Mouse (Mus musculus) thymus, postnatal 14 days (tissue): ENCODE measurements around the gene Ndufb4.

Experiments
- DNase-seq: peaks from one replicate; pipeline ENCODE4 v3.0.0; 2021

Ndufb4 gene

DNA sequence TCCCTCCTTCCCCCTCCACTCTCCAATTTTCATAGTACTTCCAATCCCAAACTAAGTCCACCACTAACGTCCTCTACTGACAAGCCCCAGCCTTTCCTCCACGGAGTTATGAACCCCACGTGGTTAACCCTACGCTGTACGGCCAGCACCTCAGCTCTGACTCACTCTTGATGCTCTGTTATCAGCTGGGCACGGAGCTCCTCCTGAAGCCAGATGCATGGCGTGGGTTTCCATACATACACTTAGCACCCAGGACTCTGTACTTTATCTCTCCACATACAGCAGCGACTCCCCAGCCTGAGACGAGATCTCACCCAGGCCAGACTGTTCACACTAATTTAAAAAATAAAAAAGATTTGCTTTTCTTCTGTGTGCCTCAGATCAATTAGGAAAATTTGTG lies 19.7 kb downstream of the Ndufb4 start:
- no peak for DNase-seq

DNA sequence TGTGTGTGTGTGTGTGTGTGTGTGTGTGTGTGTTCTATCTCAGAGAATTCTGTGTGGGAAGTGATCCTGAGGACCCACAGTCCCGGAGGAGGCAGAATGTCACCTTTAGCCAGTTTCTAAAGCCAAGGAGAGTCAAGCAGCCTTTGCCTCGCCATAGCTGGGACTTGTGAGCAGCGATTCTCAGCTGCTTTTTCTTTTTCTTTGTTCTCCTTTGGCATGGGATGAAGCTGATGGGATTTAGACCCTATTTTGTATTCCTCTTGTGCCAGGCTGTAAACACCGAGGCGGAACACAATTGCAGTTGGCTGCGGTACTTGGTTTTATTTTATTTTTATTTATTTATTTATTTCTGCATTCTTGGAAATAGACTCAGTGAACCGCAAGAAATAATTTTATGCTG lies 25.2 kb downstream of the Ndufb4 start:
- no peak for DNase-seq

DNA sequence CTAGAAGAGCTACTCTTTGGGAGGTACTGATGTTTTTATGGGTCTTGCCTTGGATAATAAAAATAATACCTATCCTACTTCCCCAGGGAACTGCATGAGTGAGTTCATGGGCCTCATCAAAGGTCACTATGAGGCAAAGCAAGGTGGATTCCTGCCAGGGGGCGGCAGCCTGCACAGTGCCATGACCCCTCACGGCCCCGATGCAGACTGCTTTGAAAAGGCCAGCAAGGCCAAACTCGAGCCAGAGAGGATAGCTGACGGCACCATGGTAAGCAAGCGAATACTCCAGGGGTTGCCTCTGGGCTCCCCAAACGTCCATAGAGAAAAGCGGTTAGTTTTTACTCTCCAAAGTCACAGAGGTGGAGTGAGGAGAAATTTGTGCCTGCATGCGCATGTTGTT lies 25.9 kb downstream of the Ndufb4 start:
- DNase-seq = no peak

DNA sequence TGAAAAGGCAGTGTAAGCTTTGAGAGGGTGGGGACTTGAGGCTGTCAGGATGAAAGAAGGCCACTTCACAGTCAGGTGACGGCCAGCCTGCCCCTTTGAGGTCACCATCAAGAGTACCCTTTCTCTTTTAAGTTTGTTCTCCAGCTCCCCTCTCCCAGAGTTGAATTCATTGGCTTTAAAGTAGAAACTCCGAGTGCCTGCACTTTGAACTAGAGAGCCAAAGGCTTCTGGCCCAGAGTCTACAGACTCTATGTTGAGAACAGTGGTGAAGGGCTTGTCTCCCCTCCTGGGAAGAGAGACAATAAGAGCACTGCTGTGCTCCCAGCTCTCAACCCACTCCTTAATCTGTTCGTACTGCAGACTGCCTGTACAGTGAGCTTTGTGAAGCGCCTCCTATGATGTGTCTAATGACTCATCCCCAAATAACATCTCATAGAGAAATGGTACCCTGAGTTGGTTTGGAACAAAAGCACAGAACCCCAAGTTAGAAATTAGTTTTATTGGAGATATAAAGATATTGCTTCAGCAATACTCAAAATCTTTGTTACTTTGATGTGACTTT lies 27.8 kb downstream of the Ndufb4 start:
- no peak for DNase-seq

DNA sequence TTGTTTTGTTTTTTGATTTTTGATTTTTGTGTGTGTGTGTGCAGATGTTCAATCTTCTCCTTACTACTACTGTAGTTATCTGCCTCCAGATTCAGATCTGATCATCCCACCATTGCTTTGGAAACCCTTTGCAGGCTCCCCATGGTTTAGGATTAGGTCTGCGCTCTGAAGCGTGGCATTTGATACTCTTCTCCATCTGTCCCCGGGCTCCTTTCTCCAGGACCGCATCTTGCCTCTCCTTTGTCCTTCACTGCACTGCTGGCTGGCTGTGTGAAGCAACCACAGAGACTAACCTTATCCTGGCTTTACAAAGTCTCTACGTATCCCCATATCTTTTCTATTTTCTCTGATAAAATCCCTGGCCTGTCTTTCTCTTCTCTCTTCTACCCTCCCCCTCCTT lies 31.3 kb downstream of the Ndufb4 start:
- DNase-seq = no peak

DNA sequence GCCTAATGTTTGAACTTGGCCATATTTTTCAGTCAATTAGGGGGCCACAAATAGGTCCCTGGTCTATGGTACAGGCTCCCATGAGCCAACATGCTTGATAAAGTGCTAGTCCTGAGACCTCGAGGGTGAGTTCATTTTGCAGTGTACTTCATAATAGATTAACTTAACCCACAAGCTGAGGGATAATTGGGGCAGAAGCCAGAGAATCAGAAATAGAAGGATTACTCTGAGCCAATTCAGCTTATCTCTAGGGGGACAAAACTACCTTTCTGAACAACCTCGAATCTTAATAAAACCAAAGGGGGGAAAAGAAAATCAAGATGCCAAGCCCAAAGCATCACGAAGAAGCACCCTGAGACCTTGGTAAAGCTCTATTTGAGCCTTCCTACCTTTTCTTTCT lies 31.9 kb downstream of the Ndufb4 start:
- no peak for DNase-seq

DNA sequence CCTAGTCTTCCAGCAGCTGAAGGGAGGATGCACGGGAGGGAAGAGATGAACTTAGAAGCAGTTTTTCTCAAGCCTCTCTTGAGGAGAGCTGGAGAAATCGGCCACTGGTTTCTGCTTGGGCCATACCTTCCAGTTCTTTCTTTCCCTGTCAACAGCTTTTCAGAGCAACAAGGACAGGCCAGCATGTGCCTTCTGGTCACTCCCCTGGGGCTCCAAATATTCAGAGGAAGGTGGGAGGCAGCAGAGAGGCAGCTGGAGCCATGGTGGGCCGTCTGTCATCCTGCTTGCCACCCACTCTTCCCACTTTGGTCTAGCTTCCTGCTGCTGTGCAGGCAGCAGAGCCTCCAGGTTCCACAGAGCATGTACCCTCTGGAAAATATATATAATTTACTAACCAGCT lies 36.6 kb downstream of the Ndufb4 start:
- no peak for DNase-seq

DNA sequence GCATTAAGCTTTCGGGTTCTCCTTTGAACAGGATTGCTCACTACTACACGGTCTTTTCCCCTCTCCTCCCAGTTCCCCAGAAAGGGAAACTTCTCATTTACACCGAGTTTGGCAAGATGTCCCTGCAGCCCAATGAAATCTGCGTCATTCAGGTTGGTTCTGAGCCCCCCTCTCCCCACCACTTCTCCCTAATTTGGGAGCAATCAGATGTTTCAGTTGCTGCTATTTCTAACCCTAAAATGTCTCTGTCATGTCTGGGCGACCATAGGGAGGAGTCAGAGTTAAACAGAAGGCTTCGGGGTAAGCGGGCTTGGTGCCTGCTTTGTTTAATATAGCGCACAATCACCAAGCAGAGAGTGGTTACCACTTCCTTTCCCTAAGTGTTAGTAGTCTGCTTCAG lies 38.1 kb downstream of the Ndufb4 start:
- no peak for DNase-seq

DNA sequence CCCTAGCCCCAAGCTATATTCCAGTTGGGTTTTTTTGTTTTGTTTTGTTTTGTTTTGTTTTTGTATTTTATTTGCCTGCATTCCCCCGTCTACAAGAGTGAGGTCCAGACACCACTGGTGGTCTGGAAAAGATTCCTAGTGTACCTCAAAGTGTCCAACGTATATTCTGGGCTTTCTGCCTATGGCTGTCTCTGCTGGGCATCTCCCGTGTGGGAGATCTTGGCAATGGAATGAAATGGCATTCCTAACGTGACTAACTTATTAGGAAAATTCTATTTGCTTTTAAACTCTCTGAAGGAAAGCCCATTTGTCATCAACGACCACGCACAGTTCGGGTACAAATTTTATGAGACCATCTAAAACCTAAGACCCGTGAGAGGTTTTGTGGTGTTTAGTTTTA lies 38.8 kb downstream of the Ndufb4 start:
- DNase-seq = no peak

DNA sequence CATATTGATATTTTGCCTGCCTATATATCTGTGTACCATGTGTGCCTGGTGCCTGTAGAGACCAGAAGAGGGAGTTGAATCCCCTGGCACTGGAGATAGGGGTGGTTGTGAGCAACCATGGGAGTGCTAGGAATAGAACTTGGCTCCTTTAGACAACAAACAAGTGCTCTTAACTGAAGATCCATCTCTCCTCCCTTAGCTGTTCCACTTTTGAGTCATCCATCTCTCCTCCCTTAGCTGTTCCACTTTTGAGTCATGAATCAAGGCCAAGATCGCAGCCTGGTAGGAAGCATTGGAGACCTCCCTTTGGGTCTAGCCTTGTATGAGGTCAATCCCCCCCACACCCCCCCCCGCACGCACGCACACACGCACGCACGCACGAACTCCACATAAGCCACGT lies 39.7 kb downstream of the Ndufb4 start:
- DNase-seq = no peak

DNA sequence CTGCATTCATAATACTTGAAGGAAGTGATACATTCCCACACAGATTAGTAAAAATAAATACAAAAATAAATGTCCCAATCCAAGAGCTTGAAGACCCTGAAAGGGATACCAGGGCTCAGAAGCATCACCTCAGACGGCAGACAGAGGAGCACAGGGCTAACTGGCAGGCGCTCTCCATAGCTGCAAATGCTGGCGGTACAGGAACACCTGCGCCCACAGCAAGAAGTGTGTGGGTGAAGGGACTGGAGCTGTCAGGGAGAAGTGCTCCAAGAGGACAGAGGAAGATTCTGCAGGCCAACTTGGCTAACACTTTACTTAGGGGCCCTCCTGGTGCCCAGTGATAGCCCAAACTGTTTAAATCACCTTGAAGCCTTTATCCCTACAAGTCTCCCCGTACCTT lies 42.2 kb downstream of the Ndufb4 start:
- DNase-seq = no peak

DNA sequence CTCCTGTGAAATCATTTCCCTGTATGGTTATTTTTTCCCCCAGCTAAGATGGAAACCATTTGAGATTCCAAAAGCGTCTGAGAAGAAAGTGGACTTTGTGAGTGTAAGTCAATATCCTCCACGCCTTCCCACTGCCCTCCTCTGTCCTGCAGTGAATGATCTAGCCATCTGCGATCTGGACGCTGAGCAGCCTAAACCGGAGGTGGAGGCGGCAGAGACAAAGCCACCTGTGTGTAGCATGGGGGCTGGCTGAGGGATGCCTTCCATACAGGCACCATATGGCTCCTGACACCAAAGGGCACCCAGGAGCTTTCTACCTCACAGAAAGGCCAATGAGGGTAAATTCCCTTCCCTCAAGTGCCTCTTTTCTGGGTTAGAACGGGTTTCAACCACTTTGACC lies 43.2 kb downstream of the Ndufb4 start:
- DNase-seq = no peak

DNA sequence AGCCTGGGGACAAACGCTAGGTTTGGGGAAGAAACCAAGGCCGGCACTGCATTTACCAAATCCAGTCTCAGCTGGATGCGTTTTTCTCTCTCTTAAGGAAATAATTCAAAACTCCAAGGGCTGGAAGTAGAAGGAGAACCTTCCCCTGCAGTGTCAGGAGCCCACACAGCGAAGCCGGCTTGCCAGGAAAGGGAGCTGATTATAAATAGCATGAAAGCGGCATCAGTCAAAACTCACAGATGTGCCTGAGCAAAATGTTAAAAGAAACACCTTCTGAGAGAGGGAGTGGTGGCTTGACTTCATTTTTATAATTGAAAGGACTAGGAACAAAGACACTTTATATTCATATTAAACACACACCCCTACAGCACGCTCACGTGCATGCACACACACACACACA lies 43.9 kb downstream of the Ndufb4 start:
- DNase-seq = no peak

DNA sequence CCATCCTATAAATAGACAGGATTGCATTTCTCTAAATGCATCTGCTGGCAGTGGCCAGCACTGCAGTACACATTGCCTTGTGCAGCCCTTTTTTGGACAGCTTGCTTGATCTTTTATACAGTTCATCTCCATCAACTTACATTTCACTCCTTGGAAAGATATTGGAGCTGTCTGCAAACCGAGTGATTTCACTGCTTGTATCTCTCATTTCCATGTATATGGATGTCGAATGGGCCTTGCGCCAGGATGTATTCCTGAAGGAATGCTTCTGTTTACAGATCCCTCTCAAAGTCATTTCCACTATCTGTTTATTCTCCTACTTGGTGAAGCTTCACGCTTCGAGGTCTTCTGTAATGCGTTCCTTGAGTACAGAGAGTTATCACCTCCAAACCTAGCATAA lies 50.0 kb downstream of the Ndufb4 start:
- DNase-seq = no peak

DNA sequence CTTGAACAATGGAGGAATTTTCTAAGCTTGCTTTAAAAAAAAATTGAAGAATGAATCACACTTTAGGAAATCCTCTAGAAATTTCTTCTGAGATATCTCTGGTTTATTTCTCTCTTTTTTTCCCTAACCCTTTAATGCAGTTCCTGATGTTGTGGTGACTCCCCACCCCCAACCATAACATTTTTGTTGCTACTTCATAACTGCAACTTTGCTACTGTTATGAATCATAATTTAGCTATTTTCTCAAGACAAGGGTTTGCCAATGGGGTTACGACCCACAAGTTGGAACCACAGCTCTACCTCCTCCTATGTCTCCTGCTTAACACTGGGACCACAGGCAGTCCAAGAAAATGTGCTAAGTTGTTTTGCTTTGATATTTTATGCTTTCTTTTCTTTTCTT lies 50.8 kb downstream of the Ndufb4 start:
- DNase-seq = no peak

DNA sequence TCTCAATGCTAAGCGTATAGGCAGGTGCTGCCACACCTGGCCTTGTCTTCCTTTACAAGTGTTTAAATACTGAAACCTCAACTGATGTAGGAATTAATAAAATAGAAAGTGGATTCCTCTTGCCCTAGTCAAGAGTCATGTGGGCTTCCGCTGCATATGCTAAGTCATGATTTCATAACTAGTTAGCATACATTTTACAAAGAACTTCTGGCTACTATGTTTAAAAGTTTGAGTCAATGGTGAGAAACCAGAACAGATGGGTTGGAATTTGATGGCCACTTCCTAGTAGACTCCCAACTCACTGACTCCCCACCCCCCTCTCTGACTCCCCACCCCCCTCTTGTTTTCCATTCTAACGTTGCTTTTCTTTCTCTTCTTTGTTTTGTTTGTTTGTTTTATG lies 54.9 kb downstream of the Ndufb4 start:
- no peak for DNase-seq

DNA sequence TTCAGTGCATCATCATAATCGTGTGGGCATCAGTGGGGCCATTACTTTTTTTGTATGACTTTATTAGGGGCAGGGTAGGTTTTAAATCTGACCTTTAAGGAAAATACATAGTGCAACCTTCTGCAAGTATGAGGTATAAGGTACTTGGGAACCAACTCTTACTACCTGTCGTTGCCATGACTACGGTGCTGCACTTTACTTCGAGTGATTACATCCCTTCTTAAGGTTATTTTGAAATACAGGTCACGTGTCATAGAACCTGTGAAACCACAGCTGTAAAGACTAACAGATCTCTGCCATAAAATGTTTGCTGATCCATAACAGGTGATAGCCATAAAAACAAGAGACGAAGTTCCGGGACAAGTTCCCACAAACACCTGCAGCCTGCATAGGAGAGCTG lies 55.8 kb downstream of the Ndufb4 start:
- no peak for DNase-seq

DNA sequence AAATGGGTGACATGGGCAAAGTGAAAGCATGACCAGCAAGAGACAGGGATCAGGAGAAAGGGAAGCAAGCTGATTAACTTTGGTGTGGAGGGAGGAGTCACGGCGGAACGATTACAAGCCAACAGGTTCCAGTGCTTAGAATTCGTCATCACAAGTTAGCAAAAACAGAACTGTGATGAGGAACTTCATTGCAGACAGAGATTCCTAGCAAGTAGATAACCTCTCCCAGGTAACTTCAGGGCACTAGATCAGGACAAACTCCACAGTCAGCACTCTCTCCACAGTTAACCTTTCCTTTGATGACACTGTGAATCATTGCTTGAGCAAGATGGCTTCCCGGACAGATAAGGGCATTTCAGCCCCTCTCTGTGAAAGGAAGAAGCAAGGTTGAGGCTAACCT lies 56.8 kb downstream of the Ndufb4 start:
- no peak for DNase-seq
